ENCODE assay signal across 8 mouse cellular contexts in genomic region chr3:15040866-15041528, GRCm38 (mm10).
A peak's percentile ranks its signal among the peaks of the same experiment; 100 is the strongest.
DNase-seq lines count a peak whose midpoint lies in the region.
"Had no signal": no experiment of that assay in that cellular context is flagged by ENCODE, and none has a peak within 500 bp of the region (broad histone marks: within the 10 kb centered on the region; RNA-seq: fewer than 3 reads in every experiment).

No protein-coding gene starts in this region.

- peak; percentile 17 for DNase-seq in heart, postnatal 4 days
- no peak for DNase-seq in heart, adult 11 months
- DNase-seq in adrenal gland, adult 2 months: peak; percentile 47
- peak; percentile 70 for DNase-seq in brain, adult 2 months (ENCODE audit: low read depth, low spot score)
- DNase-seq in cerebellum, postnatal 36 days: peak; percentile 42 to 51
- DNase-seq in right cerebral cortex, postnatal 25 days: no peak
- DNase-seq in right cerebral cortex, postnatal 4 days: no peak
- DNase-seq: thymus, adult 18-20 months had no signal

Comparison
In these comparisons a context has a peak if more than half of its experiments do, and no peak if none do; other contexts are left out.
1. DNase-seq: peak in heart, postnatal 4 days (single experiment), adrenal gland, adult 2 months (single experiment), brain, adult 2 months (single experiment) and cerebellum, postnatal 36 days (2 of 2); none in heart, adult 11 months (single experiment), right cerebral cortex, postnatal 25 days (single experiment) and right cerebral cortex, postnatal 4 days (single experiment).